Mouse (Mus musculus) ovary, postnatal 10 days (tissue): ENCODE results near the gene Zranb3.

Experiments
- DNase-seq: peaks from one replicate; pipeline ENCODE4 v3.0.0; 2022; ENCODE audit warnings: low spot score

The Zranb3 gene

DNA sequence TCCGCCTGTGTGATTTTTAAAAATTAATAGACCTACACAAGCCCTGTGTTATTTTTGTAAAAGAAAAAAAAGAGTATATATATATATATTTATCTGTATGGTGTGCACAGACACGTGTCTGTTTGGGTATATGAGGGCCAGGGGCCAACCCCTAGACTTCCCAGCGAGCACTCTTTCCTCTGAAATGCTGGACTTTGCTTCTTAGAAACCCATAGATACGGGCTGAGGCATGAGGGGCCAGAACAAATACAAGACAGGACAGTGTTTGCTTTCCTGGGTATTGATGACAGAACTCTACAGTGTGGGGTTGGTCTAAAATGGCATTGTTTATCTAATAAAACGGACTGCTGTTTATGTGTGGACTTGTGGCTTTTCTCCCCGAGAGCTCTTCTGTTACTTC, 159.3 kb downstream of the Zranb3 start:
- no peak for DNase-seq

GRCm38 (mm10) chr1:127942231-127942630, 160.6 kb downstream of the Zranb3 start:
- no peak for DNase-seq

- no peak for DNase-seq
These were observed 165.6 kb downstream of the Zranb3 start for GRCm38 (mm10) chr1:127937277-127937676.

GRCm38 (mm10) chr1:127934322-127934721, 168.5 kb downstream of the Zranb3 start:
- no peak for DNase-seq

- no peak for DNase-seq
These were observed 169.4 kb downstream of the Zranb3 start for GRCm38 (mm10) chr1:127933405-127933804.

GRCm38 (mm10) chr1:127915802-127916201, 187.0 kb downstream of the Zranb3 start:
- no peak for DNase-seq

- DNase-seq, result no peak
These were observed 187.5 kb downstream of the Zranb3 start for GRCm38 (mm10) chr1:127915316-127915715.

- DNase-seq, result no peak
These were observed 189.7 kb downstream of the Zranb3 start for GRCm38 (mm10) chr1:127913116-127913515.

GRCm38 (mm10) chr1:127904774-127905385, 198.0 kb downstream of the Zranb3 start:
- DNase-seq, result no peak
